Mouse (Mus musculus): ENCODE results near the gene Eef2. TPM values are rescaled to one million over a fixed set of nuclear protein-coding genes. Genes with fewer than 3 reads are reported as not detected.
A peak's percentile ranks its signal among the peaks of the same experiment; 100 is the strongest.
"Not testable (repeated sequence)": the region's sequence is repeated elsewhere in the genome, so short reads cannot be mapped to it uniquely, and the experiment has no call there.

The Eef2 gene
- polyA plus RNA-seq, 1 experiment from 2014 or later = 428 TPM

- no peaks in the 10 kb centered on the region for H3K4me1 ChIP-seq (ENCODE audit: control insufficient read depth, insufficient read depth, low read length)
- 85% methylated on average over 6 of the region's 6 CpGs for WGBS
- H3K36me3 ChIP-seq (ENCODE audit: control insufficient read depth, insufficient read depth, low read length) = no peaks in the 10 kb centered on the region
- H3K4me3 ChIP-seq (ENCODE audit: low read depth, low read length) = no peak overlapping the region
- H3K27me3 ChIP-seq (ENCODE audit: control insufficient read depth, insufficient read depth, low read length) = no peaks in the 10 kb centered on the region
- no peak overlapping the region for H3K4me2 ChIP-seq (ENCODE audit: low read depth, severe bottlenecking)
- H3K9ac ChIP-seq (ENCODE audit: low read length) = no peak overlapping the region
- H3K9me3 ChIP-seq (ENCODE audit: control insufficient read depth, low read length) = no peaks in the 10 kb centered on the region; the same call in 1 of the 2 replicates
- ATAC-seq (ENCODE audit: insufficient number of reproducible peaks, low FRiP score, low TSS enrichment, low read depth) (no peak), DNase-seq (ENCODE audit: low spot score) (no peak)
- H3K27ac ChIP-seq (replicated peaks; ENCODE audit: low read depth, low read length) = no peak overlapping the region
Observed at GRCm38 (mm10) chr10:81216260-81216659, 39.8 kb downstream of the Eef2 start.

- H3K27ac ChIP-seq (replicated peaks; ENCODE audit: low read depth, low read length) = no peak overlapping the region
- H3K27me3 ChIP-seq (ENCODE audit: control insufficient read depth, insufficient read depth, low read length) = no peaks in the 10 kb centered on the region
- no peak overlapping the region for H3K4me3 ChIP-seq (ENCODE audit: low read depth, low read length)
- H3K4me1 ChIP-seq (ENCODE audit: control insufficient read depth, insufficient read depth, low read length) = no peaks in the 10 kb centered on the region
- H3K36me3 ChIP-seq (ENCODE audit: control insufficient read depth, insufficient read depth, low read length) = no peaks in the 10 kb centered on the region
- ATAC-seq (ENCODE audit: insufficient number of reproducible peaks, low FRiP score, low TSS enrichment, low read depth) = no peak
- H3K9me3 ChIP-seq (ENCODE audit: control insufficient read depth, low read length) = no peaks in the 10 kb centered on the region; the same call in 1 of the 2 replicates
- 86% methylated on average over 6 of the region's 6 CpGs for WGBS
- no peak overlapping the region for H3K4me2 ChIP-seq (ENCODE audit: low read depth, severe bottlenecking)
- DNase-seq (ENCODE audit: low spot score) = no peak
- no peak overlapping the region for H3K9ac ChIP-seq (ENCODE audit: low read length)
Observed at GRCm38 (mm10) chr10:81216810-81217209, 40.4 kb downstream of the Eef2 start.

GRCm38 (mm10) chr10:81217267-81217666 lies 40.8 kb downstream of the Eef2 start:
- not testable (repeated sequence) for H3K9me3 ChIP-seq (ENCODE audit: control insufficient read depth, low read length); H3K27ac ChIP-seq (replicated peaks; ENCODE audit: low read depth, low read length); H3K4me2 ChIP-seq (ENCODE audit: low read depth, severe bottlenecking); ATAC-seq (ENCODE audit: insufficient number of reproducible peaks, low FRiP score, low TSS enrichment, low read depth); H3K4me3 ChIP-seq (ENCODE audit: low read depth, low read length); H3K9ac ChIP-seq (ENCODE audit: low read length); H3K36me3 ChIP-seq (ENCODE audit: control insufficient read depth, insufficient read depth, low read length); H3K4me1 ChIP-seq (ENCODE audit: control insufficient read depth, insufficient read depth, low read length); DNase-seq (ENCODE audit: low spot score); H3K27me3 ChIP-seq (ENCODE audit: control insufficient read depth, insufficient read depth, low read length)
- 22% methylated on average over 1 of the region's 1 CpGs for WGBS

- ATAC-seq (ENCODE audit: insufficient number of reproducible peaks, low FRiP score, low TSS enrichment, low read depth) = no peak
- Histone ChIP-seq H3K27me3 (ENCODE audit: control insufficient read depth, insufficient read depth, low read length) (no peaks in the 10 kb centered on the region), H3K9ac (ENCODE audit: low read length) (no peak overlapping the region), H3K4me2 (ENCODE audit: low read depth, severe bottlenecking) (no peak overlapping the region), H3K4me3 (ENCODE audit: low read depth, low read length) (no peak overlapping the region), H3K27ac (replicated peaks; ENCODE audit: low read depth, low read length) (no peak overlapping the region), H3K9me3 (ENCODE audit: control insufficient read depth, low read length) (no peaks in the 10 kb centered on the region), H3K36me3 (ENCODE audit: control insufficient read depth, insufficient read depth, low read length) (no peaks in the 10 kb centered on the region), H3K4me1 (ENCODE audit: control insufficient read depth, insufficient read depth, low read length) (no peaks in the 10 kb centered on the region)
- 37% methylated on average over 7 of the region's 7 CpGs for WGBS
- peak; percentile 77 for DNase-seq (ENCODE audit: low spot score)
Observed at GRCm38 (mm10) chr10:81217964-81218363, 41.5 kb downstream of the Eef2 start.

GRCm38 (mm10) chr10:81221402-81222015 lies 45.1 kb downstream of the Eef2 start:
- H3K4me1 ChIP-seq (ENCODE audit: control insufficient read depth, insufficient read depth, low read length) = no peaks in the 10 kb centered on the region
- DNase-seq (ENCODE audit: low spot score) (no peak), ATAC-seq (ENCODE audit: insufficient number of reproducible peaks, low FRiP score, low TSS enrichment, low read depth) (no peak)
- no peaks in the 10 kb centered on the region for H3K36me3 ChIP-seq (ENCODE audit: control insufficient read depth, insufficient read depth, low read length)
- H3K9ac ChIP-seq (ENCODE audit: low read length) = no peak overlapping the region
- 92% methylated on average over 5 of the region's 5 CpGs for WGBS
- H3K27ac ChIP-seq (replicated peaks; ENCODE audit: low read depth, low read length) = no peak overlapping the region
- no peak overlapping the region for H3K4me2 ChIP-seq (ENCODE audit: low read depth, severe bottlenecking)
- H3K27me3 ChIP-seq (ENCODE audit: control insufficient read depth, insufficient read depth, low read length) = no peaks in the 10 kb centered on the region
- no peak overlapping the region for H3K4me3 ChIP-seq (ENCODE audit: low read depth, low read length)
- H3K9me3 ChIP-seq (ENCODE audit: control insufficient read depth, low read length) = no peaks in the 10 kb centered on the region

GRCm38 (mm10) chr10:81223731-81224130 lies 47.3 kb downstream of the Eef2 start:
- not testable (repeated sequence) for ATAC-seq (ENCODE audit: insufficient number of reproducible peaks, low FRiP score, low TSS enrichment, low read depth); H3K9ac ChIP-seq (ENCODE audit: low read length); H3K27ac ChIP-seq (replicated peaks; ENCODE audit: low read depth, low read length); H3K4me1 ChIP-seq (ENCODE audit: control insufficient read depth, insufficient read depth, low read length); DNase-seq (ENCODE audit: low spot score); H3K36me3 ChIP-seq (ENCODE audit: control insufficient read depth, insufficient read depth, low read length); H3K4me2 ChIP-seq (ENCODE audit: low read depth, severe bottlenecking); H3K9me3 ChIP-seq (ENCODE audit: control insufficient read depth, low read length); H3K27me3 ChIP-seq (ENCODE audit: control insufficient read depth, insufficient read depth, low read length); H3K4me3 ChIP-seq (ENCODE audit: low read depth, low read length)
- WGBS = 43% methylated on average over 2 of the region's 2 CpGs

- Histone ChIP-seq H3K9me3 (ENCODE audit: control insufficient read depth, low read length) (no peaks in the 10 kb centered on the region), H3K4me1 (ENCODE audit: control insufficient read depth, insufficient read depth, low read length) (0 out of 2 replicates have a peak, but pooled peaks cover 3% of the 10 kb centered on the region), H3K4me3 (ENCODE audit: low read depth, low read length) (no peak overlapping the region), H3K27ac (replicated peaks; ENCODE audit: low read depth, low read length) (no peak overlapping the region), H3K4me2 (ENCODE audit: low read depth, severe bottlenecking) (no peak overlapping the region), H3K9ac (ENCODE audit: low read length) (no peak overlapping the region), H3K27me3 (ENCODE audit: control insufficient read depth, insufficient read depth, low read length) (peaks cover 25% of the 10 kb centered on the region), H3K36me3 (ENCODE audit: control insufficient read depth, insufficient read depth, low read length) (no peaks in the 10 kb centered on the region)
- 10% methylated on average over 20 of the region's 20 CpGs for WGBS
- DNase-seq (ENCODE audit: low spot score) (no peak), ATAC-seq (ENCODE audit: insufficient number of reproducible peaks, low FRiP score, low TSS enrichment, low read depth) (no peak)
Observed at GRCm38 (mm10) chr10:81229735-81230437, 53.5 kb downstream of the Eef2 start.

- H3K27ac ChIP-seq (replicated peaks; ENCODE audit: low read depth, low read length) = no peak within 1 kb of the TSS
- no peaks in the 10 kb centered on the region for H3K36me3 ChIP-seq (ENCODE audit: control insufficient read depth, insufficient read depth, low read length)
- peaks cover 25% of the 10 kb centered on the region for H3K27me3 ChIP-seq (ENCODE audit: control insufficient read depth, insufficient read depth, low read length)
- DNase-seq (ENCODE audit: low spot score) (peak; percentile 52), ATAC-seq (ENCODE audit: insufficient number of reproducible peaks, low FRiP score, low TSS enrichment, low read depth) (no peak)
- no peak within 1 kb of the TSS for H3K4me3 ChIP-seq (ENCODE audit: low read depth, low read length)
- H3K9me3 ChIP-seq (ENCODE audit: control insufficient read depth, low read length) = no peaks in the 10 kb centered on the region
- no peak within 1 kb of the TSS for H3K9ac ChIP-seq (ENCODE audit: low read length)
- H3K4me1 ChIP-seq (ENCODE audit: control insufficient read depth, insufficient read depth, low read length) = 0 out of 2 replicates have a peak, but pooled peaks cover 3% of the 10 kb centered on the region
- WGBS = 11% methylated on average over 27 of the region's 27 CpGs
- 0 out of 2 replicates have a peak within 1 kb of the TSS, but pooled peaks have one; percentile 3 for H3K4me2 ChIP-seq (ENCODE audit: low read depth, severe bottlenecking)
Observed at GRCm38 (mm10) chr10:81230438-81231332, 54.3 kb downstream of the Eef2 start, which contains the start of gene Atcay. Atcay (minus strand) TSS chr10:81230833.

Data from limb, embryonic 11.5 days (tissue).